15 mouse cellular contexts compared by ENCODE assay signal in the genomic region with DNA sequence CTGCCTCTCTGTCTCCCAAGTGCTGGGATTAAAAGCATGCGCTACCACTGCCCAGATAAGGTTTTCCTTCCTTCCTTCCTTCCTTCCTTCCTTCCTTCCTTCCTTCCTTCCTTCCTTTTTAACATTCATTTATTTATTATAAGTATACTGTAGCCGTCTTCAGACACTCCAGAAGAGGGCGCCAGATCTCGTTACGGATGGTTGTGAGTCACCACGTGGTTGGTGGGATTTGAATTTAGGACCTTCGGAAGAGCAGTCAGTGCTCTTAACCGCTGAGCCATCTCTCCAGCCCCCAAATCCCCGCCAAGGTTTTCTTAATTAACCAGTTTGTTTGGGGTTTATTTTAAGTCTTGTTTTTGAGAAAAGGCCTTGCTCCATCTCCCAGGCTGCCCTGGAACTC. TPM values are rescaled to one million over a fixed set of nuclear protein-coding genes. Genes with fewer than 3 reads are reported as not detected.
DNase-seq lines count a peak whose midpoint lies in the region; ATAC-seq and TF ChIP-seq lines count a peak whose summit lies in the region.
"Not testable (repeated sequence)": the region's sequence is repeated elsewhere in the genome, so short reads cannot be mapped to it uniquely, and the experiment has no call there.
"Had no signal": no experiment of that assay in that cellular context is flagged by ENCODE, and none has a peak within 500 bp of the region (broad histone marks: within the 10 kb centered on the region; RNA-seq: fewer than 3 reads in every experiment).

No protein-coding gene starts in this region.

- not testable (repeated sequence) for H3K9me3 ChIP-seq in CH12.LX (replicated peaks; ENCODE audit: low read length); heart, postnatal 0 days (replicated peaks; ENCODE audit: control insufficient read depth, low read length); kidney, postnatal 0 days (replicated peaks; ENCODE audit: low read length); liver, postnatal 0 days (ENCODE audit: low read length)

- TF ChIP-seq RAD21 in CH12.LX (IDR thresholded peaks at IDR 0.05; ENCODE audit: low read depth, low read length), result peak; percentile 12

- not testable (repeated sequence) for TF ChIP-seq POLR2A in CH12.LX (IDR thresholded peaks at IDR 0.05; ENCODE audit: low read depth, low read length); cortical plate, adult 2 months (IDR thresholded peaks at IDR 0.05; ENCODE audit: extremely low read depth, insufficient read depth, low read length); myocyte (IDR thresholded peaks at IDR 0.05; ENCODE audit: insufficient read length, low read depth)

- not testable (repeated sequence) for H3K79me2 ChIP-seq in CH12.LX (replicated peaks; ENCODE audit: control insufficient read depth, extremely low read depth, insufficient read depth, poor library complexity, severe bottlenecking); myocyte (ENCODE audit: control insufficient read depth, insufficient read depth)

- H3K4me2 ChIP-seq in CH12.LX (ENCODE audit: insufficient read depth, low read depth, poor library complexity, severe bottlenecking); heart, postnatal 0 days (ENCODE audit: low read depth, low read length); kidney, postnatal 0 days (ENCODE audit: low read length); liver, postnatal 0 days (ENCODE audit: low read depth, low read length); myocyte (ENCODE audit: low read depth): not testable (repeated sequence)

- not testable (repeated sequence) for H3ac ChIP-seq in myocyte (ENCODE audit: control insufficient read depth, insufficient read length)

- H3K27me3 ChIP-seq in CH12.LX (replicated peaks), result peaks cover 78% of the 10 kb centered on the region
- H3K27me3 ChIP-seq in heart, postnatal 0 days (ENCODE audit: control insufficient read depth, insufficient read depth, low read length), result peaks cover 20% of the 10 kb centered on the region
- H3K27me3 ChIP-seq in kidney, postnatal 0 days (ENCODE audit: insufficient read depth, low read length); myocyte (ENCODE audit: control insufficient read depth, insufficient read depth, insufficient read length): not testable (repeated sequence)
- peaks cover 20% of the 10 kb centered on the region for H3K27me3 ChIP-seq in liver, postnatal 0 days (ENCODE audit: insufficient read depth, low read length)

- TF ChIP-seq CTCF in CH12.LX (conservative IDR thresholded peaks at IDR 0.05 in 1 of 2, IDR thresholded peaks at IDR 0.05 in 1 of 2; ENCODE audit: low read depth in 2 of 2, low read length in 2 of 2), result peak in 1 of 2 experiments; percentile 48; a peak in 2 of 4 replicates
- TF ChIP-seq CTCF in cortical plate, adult 2 months (IDR thresholded peaks at IDR 0.05; ENCODE audit: extremely low read depth, insufficient read depth, low read length), result peak; percentile 25; the same call in 1 of the 2 replicates
- 0 out of 2 replicates have a peak, but pooled peaks have one; percentile 15 for TF ChIP-seq CTCF in heart, postnatal 0 days (IDR thresholded peaks at IDR 0.05; ENCODE audit: low read depth)
- peak; percentile 52 for TF ChIP-seq CTCF in kidney, postnatal 0 days (IDR thresholded peaks at IDR 0.05; ENCODE audit: low read depth)
- TF ChIP-seq CTCF in liver, postnatal 0 days (IDR thresholded peaks at IDR 0.05; ENCODE audit: low read depth), result peak; percentile 33

- in situ Hi-C loops in CH12.LX (cut with MboI; ENCODE audit: low pct_ligation_motif_present, low pct_unique_long_range_greater_than_20kb, low sequenced_read_pairs), result loop anchor here (10.0 kb wide), 1 partner anchor 52 kb away; no protein-coding TSS in a partner anchor

- H3K27ac ChIP-seq in CH12.LX (ENCODE audit: insufficient read depth, low read depth); cortical plate, adult 2 months (ENCODE audit: insufficient read depth, low read length); heart, postnatal 0 days (ENCODE audit: low read depth); kidney, postnatal 0 days; liver, postnatal 0 days (ENCODE audit: low read depth): not testable (repeated sequence)

- not testable (repeated sequence) for DNase-seq in CH12.LX (ENCODE audit: extremely low read depth); heart, postnatal 0 days (ENCODE audit: low spot score); kidney, postnatal 0 days (ENCODE audit: low spot score); liver, postnatal 0 days
- DNase-seq in ZHBTc4 (ENCODE audit: low read depth, low spot score), result peak; percentile 37

- TF ChIP-seq EP300 in CH12.LX (IDR thresholded peaks at IDR 0.05; ENCODE audit: low read length); heart, postnatal 0 days (IDR thresholded peaks at IDR 0.05; ENCODE audit: low read depth); liver, postnatal 0 days (IDR thresholded peaks at IDR 0.05; ENCODE audit: low read depth): not testable (repeated sequence)

- not testable (repeated sequence) for ATAC-seq in heart, postnatal 0 days (ENCODE audit: insufficient read depth, low read depth); kidney, postnatal 0 days (replicated peaks; ENCODE audit: low FRiP score, low read depth); liver, postnatal 0 days

- H3K9ac ChIP-seq in CH12.LX (ENCODE audit: insufficient read depth, low read depth); heart, postnatal 0 days (replicated peaks; ENCODE audit: low read depth, low read length); kidney, postnatal 0 days (ENCODE audit: low read depth, low read length); liver, postnatal 0 days (replicated peaks): not testable (repeated sequence)

- not testable (repeated sequence) for H3K4me3 ChIP-seq in CH12.LX (replicated peaks in 1 of 3; ENCODE audit: low read depth in 2 of 3, low read length in 2 of 3, poor library complexity in 1 of 3); cortical plate, adult 2 months (ENCODE audit: insufficient read depth, low read length); heart, postnatal 0 days (ENCODE audit: low read depth, low read length); kidney, postnatal 0 days (replicated peaks; ENCODE audit: low read depth, low read length); liver, postnatal 0 days (ENCODE audit: low read depth, low read length); myocyte

- dilution Hi-C loops in CH12.LX (cut with MboI; ENCODE audit: extremely low pct_ligation_motif_present, extremely low pct_unique_long_range_greater_than_20kb, low sequenced_read_pairs), result not testable (repeated sequence)

- H3K36me3 ChIP-seq in CH12.LX (replicated peaks in 1 of 2; ENCODE audit: control insufficient read depth in 1 of 2, insufficient read depth in 1 of 2, low read length in 1 of 2); heart, postnatal 0 days (replicated peaks; ENCODE audit: control insufficient read depth, insufficient read depth, low read length); kidney, postnatal 0 days (ENCODE audit: insufficient read depth, low read length); liver, postnatal 0 days (replicated peaks; ENCODE audit: insufficient read depth, low read length); myocyte (ENCODE audit: control insufficient read depth, insufficient read depth): not testable (repeated sequence)

- WGBS in heart, postnatal 0 days, result 40% methylated on average over 9 of the region's 9 CpGs
- WGBS in kidney, postnatal 0 days, result 53% methylated on average over 9 of the region's 9 CpGs
- whole genome bisulfite sequencing in liver, postnatal 0 days (ENCODE audit: insufficient replicate concordance), result 40% methylated on average over 9 of the region's 9 CpGs

- H3K4me1 ChIP-seq in CH12.LX (ENCODE audit: control insufficient read depth in 1 of 2, insufficient read depth in 2 of 2); cortical plate, adult 2 months (ENCODE audit: control insufficient read depth, insufficient read depth, low read length); heart, postnatal 0 days (ENCODE audit: control insufficient read depth, insufficient read depth); kidney, postnatal 0 days (replicated peaks; ENCODE audit: insufficient read depth, low read length); liver, postnatal 0 days (ENCODE audit: insufficient read depth): not testable (repeated sequence)

RNA-seq across cellular contexts. Expression of gene Cdk18, which starts 23.1 kb away (rescaled TPM):
- total RNA-seq in CH12.LX (2012; rRNA removed) (1.0 and 2.5 TPM in 2 replicates), CH12.LX (2014; rRNA removed) (0.32 TPM in 1 of 2 replicates, not detected in the other)
- polyA plus RNA-seq in CH12.LX (2012; ENCODE audit: insufficient read length, low read depth) (1.1 and 1.3 TPM in 2 replicates), myocyte (2012; fragmentation: generic; extraction: Trizol) (33.9 TPM)
- 24.9 and 30.0 TPM in 2 replicates for polyA plus RNA-seq in cortical plate, adult 2 months (2012; rRNA removed)
- total RNA-seq in heart, postnatal 0 days (2014; rRNA removed; ENCODE audit: low replicate concordance), result 4.0 and 6.2 TPM in 2 replicates
- 1.9 and 2.0 TPM in 2 replicates for polyA plus RNA-seq in heart, postnatal 0 days (2015; fragmentation: Nextera tagmentation; extraction: Ambion mirVana)
- 10.3 and 11.7 TPM in 2 replicates for polyA plus RNA-seq in kidney, postnatal 0 days (2015; fragmentation: Nextera tagmentation; extraction: Ambion mirVana)
- 3.5 and 4.5 TPM in 2 replicates for polyA plus RNA-seq in liver, postnatal 0 days (2015; fragmentation: Nextera tagmentation; extraction: Ambion mirVana)
- polyA plus RNA-seq: CD4-positive, CD25-positive, alpha-beta regulatory T cell, adult 4 months; erythroblast, embryonic 14.5 days had no signal

RNA-seq across cellular contexts. Expression of gene Lemd1, which starts 28.6 kb away (rescaled TPM):
- not detected in 2 replicates for total RNA-seq in CH12.LX (2012; rRNA removed)
- not detected in 2 replicates for total RNA-seq in CH12.LX (2014; rRNA removed)
- not detected in 2 replicates for polyA plus RNA-seq in CH12.LX (2012; ENCODE audit: insufficient read length, low read depth)
- 7.5 and 10.7 TPM in 2 replicates for polyA plus RNA-seq in cortical plate, adult 2 months (2012; rRNA removed)
- not detected in 2 replicates for total RNA-seq in heart, postnatal 0 days (2014; rRNA removed; ENCODE audit: low replicate concordance)
- polyA plus RNA-seq in heart, postnatal 0 days (2015; fragmentation: Nextera tagmentation; extraction: Ambion mirVana), result not detected in 2 replicates
- 0.37 and 0.80 TPM in 2 replicates for polyA plus RNA-seq in kidney, postnatal 0 days (2015; fragmentation: Nextera tagmentation; extraction: Ambion mirVana)
- polyA plus RNA-seq in liver, postnatal 0 days (2015; fragmentation: Nextera tagmentation; extraction: Ambion mirVana), result not detected in 2 replicates
- 0.49 TPM for polyA plus RNA-seq in myocyte (2012; fragmentation: generic; extraction: Trizol)
- total RNA-seq: gastrocnemius, postnatal 10 days; heart, adult 18-20 months; heart, postnatal 25 days had no signal
- polyA plus RNA-seq: CD4-positive, CD25-positive, alpha-beta regulatory T cell, adult 4 months; erythroblast, embryonic 14.5 days; heart, embryonic 11.5 days; heart, embryonic 15.5 days; intestine, embryonic 16.5 days had no signal

RNA-seq across cellular contexts. Expression of gene AC124108.1, which starts 28.6 kb away (rescaled TPM):
- not detected in 2 replicates for total RNA-seq in CH12.LX (2012; rRNA removed)
- not detected in 2 replicates for total RNA-seq in CH12.LX (2014; rRNA removed)
- polyA plus RNA-seq in CH12.LX (2012; ENCODE audit: insufficient read length, low read depth), result not detected in 2 replicates
- 6.2 and 7.7 TPM in 2 replicates for polyA plus RNA-seq in cortical plate, adult 2 months (2012; rRNA removed)
- total RNA-seq in heart, postnatal 0 days (2014; rRNA removed; ENCODE audit: low replicate concordance), result 0.39 TPM in 1 of 2 replicates, not detected in the other
- polyA plus RNA-seq in heart, postnatal 0 days (2015; fragmentation: Nextera tagmentation; extraction: Ambion mirVana), result not detected in 2 replicates
- polyA plus RNA-seq in kidney, postnatal 0 days (2015; fragmentation: Nextera tagmentation; extraction: Ambion mirVana), result 0.07 and 0.13 TPM in 2 replicates
- polyA plus RNA-seq in liver, postnatal 0 days (2015; fragmentation: Nextera tagmentation; extraction: Ambion mirVana), result not detected in 2 replicates
- polyA plus RNA-seq in myocyte (2012; fragmentation: generic; extraction: Trizol), result 0.82 TPM
- total RNA-seq: heart, postnatal 25 days had no signal
- polyA plus RNA-seq: CD4-positive, CD25-positive, alpha-beta regulatory T cell, adult 4 months; erythroblast, embryonic 14.5 days; heart, embryonic 15.5 days had no signal
